Mouse (Mus musculus) activated CD4-positive, CD25-positive, alpha-beta regulatory T cell, adult 9 weeks (primary cell): ENCODE measurements around the gene Cnbp. TPM values are rescaled to one million over a fixed set of nuclear protein-coding genes. Genes with fewer than 3 reads are reported as not detected.

Experiments used
- polyA plus RNA-seq: library from polyadenylated mRNA; unstranded; fragments of 100-300 nt; shearing (Covaris generic); gene quantifications from one replicate; pipeline ENCODE4 v1.2.1, GENCODE M21; 2017

Gene Cnbp
- 1,064 TPM for polyA plus RNA-seq

DNA sequence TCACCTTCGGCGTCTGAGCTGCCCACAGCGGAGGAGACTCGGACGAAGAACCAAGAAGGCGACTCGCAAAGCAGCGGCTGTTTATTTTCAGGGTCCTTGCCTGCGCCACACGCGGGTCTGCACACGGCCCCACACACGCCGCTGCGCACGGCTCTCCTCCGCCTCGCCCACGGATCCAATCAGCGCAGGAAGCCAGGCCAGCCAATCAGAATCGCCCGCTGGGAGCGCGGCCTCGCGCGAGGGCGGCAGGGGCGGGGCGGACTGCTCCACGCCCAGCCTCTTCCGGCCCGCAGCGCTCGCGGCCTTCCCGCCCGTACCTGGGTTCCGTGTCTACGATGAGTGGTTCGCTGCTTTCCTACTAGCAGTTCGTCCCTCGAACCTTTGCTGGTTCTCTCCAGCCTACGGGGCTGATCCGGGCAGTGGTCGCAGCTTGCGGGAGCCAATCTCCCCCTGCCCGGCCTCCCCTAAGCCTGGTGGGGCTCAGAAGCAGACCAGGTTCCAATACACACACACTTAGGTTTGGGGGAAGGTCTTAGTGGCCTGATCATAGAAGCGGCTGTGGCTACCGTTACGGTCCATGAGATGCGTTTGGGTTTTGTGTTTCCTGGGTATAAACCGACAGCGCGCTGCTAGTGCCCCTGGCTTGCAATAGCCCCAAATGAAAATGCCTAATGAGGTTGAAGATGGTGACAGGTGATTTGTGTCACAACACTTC is at the start of gene Cnbp:
Cnbp (minus strand) TSS at position 207 of the 715 bp plus-strand sequence.

DNA sequence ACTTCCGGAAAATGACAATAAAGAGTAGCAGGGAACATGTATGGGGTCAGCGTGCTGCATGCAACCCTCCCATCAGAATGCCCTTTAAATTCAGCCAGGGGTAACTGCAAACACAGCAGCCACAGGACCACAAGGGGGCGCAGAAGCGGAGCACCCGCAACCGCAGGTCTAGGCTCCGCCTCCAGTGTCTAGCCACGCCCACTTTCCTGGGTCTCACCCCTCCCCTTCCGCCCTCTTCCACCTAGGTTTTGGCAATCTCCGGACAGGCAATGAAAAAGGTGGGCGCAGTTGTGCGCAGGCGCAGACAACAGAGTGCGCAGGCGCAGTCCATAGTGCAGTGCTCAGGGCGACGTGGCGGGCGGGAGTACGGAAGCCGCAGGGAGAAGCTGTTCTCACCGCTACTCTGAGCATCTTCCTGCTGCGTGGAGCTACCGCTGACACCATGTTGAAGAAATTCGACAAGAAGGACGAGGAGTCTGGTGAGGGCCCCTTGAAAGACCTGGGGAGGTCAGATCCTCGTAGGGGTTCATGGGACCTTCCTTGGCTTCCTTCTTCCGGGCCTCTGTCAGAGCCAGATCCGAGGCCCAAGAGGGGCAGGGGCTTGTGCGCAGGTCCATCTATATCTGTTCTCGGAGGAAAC is 36.8 kb upstream of the Cnbp start, which contains the start of gene Copg1:
Copg1 (plus strand) TSS at position 221 of the 640 bp plus-strand sequence.

DNA sequence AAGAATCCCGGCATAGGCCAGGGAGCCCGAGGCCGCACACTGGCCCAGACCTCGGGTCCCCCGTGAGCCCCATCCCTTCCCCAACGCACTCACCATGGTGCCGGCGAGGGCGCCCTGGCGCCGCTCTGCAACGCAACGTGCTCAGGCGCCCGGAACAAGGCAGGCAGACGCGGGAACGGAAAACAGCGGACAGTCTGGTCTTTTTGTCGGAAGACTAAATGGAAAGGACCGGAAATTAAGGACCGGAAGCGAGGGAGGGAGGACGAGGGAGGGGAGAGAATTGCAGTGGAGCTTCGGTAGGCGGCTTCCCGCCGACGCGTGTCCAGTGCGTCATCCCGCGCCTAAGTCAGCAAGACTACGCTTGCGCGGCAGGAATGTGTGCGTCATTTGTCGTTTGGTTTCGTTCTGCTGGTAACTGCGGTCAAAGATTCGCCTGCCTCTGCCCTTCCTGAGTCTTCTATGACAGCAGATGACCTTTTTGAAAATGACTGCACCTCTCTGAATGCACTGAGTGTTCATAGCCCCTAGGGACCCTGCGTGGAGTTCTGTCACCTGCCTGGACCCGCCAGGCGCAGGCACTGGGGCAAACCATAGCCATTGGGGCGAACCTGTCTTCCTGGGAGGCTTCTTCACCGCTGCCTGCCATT is 12.2 kb downstream of the Cnbp start, which contains the start of gene Isy1:
Isy1 (minus strand) TSS at position 248 of the 647 bp plus-strand sequence.

DNA sequence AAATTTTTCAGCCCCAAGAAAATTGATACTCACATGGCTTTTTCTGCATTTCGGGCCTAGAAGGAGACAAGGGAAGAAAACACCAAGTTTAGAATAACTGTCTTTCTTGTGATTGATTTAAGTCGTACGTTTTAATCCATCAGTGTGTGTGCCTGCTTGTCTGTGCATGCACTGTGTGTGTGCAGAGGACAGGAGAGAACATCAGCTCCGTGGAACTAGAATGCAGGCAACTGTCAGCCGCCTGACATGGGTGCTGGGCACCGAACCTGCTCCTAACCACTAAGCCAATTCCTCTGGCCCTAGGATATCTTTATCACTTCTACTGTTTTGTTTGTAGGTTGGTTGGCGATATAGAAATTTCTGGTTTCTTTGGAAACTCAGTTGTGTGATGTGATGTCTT is 15.2 kb downstream of the Cnbp start, which contains the start of gene Gm45140:
Gm45140 (minus strand) TSS at position 101 of the 400 bp plus-strand sequence.

DNA sequence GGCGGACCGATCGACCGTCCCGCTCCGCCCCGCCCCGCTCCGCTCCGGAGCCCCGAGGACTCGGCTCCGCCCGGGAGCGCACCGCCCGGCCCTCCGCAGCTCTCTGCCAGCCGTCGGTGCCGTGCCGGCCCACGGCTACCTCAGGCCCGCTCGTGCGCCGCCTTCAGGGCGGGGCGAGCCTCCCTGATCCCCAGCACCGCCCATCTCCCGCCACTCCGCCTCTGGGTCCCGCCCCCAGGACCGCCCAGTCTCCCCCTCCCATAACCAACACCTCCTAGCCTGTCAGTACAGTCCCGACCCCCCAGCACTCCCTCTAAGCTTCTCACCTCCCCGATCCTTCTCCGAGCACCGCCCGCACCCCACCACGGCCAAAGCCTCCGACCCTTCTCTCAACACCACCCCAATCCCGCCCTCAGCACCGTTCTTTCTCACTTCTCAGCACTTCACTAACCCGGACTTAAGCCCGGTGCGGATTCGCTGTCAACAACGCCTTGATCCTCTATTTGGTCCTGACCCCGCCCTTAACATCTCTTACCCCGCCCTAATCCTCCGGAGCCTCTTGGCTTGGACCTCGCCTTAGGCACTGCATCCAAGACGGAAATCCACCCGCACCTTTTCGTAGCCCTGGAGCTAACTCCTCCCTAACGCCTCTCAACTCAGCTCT is 39.1 kb downstream of the Cnbp start, which contains the start of gene Rab43:
Rab43 (minus strand) TSS at position 490 of the 664 bp plus-strand sequence.

Other genes with a start within 250 kb of the Cnbp start
- gene Aplf, start 178.9 kb downstream of the Cnbp start, polyA plus RNA-seq: 6.6 TPM
- gene Efcc1, start 120.2 kb downstream of the Cnbp start, polyA plus RNA-seq: 0.33 TPM
- gene Gp9, start 73.0 kb downstream of the Cnbp start, polyA plus RNA-seq: not detected
- gene Rab43, start 38.9 kb downstream of the Cnbp start, polyA plus RNA-seq: 13.8 TPM
- gene Gm45140, start 15.3 kb downstream of the Cnbp start, polyA plus RNA-seq: 8.3 TPM
- gene Isy1, start 12.3 kb downstream of the Cnbp start, polyA plus RNA-seq: 84.8 TPM
- 176 TPM for gene Copg1, start 36.7 kb upstream of the Cnbp start, polyA plus RNA-seq
- 54.8 TPM for gene Hmces, start 62.8 kb upstream of the Cnbp start, polyA plus RNA-seq
- gene H1fx, start 130.5 kb upstream of the Cnbp start, polyA plus RNA-seq: not detected
- 300 TPM for gene Rab7, start 194.2 kb upstream of the Cnbp start, polyA plus RNA-seq
- gene Rpn1, start 233.4 kb upstream of the Cnbp start, polyA plus RNA-seq: 286 TPM